Mouse (Mus musculus) heart, postnatal 0 days (tissue): ENCODE results near the gene Cyp3a11.

ENCODE experiments used
- CTCF ChIP-seq: IDR thresholded peaks from 2 replicates; pipeline ENCODE4 v1.5.1; 2016; ENCODE audit warnings: antibody characterized with exemption, control low read depth, low read depth
- EP300 ChIP-seq: IDR thresholded peaks from 2 replicates; pipeline ENCODE4 v1.6.1; 2016; ENCODE audit warnings: antibody characterized with exemption, low read depth

DNA sequence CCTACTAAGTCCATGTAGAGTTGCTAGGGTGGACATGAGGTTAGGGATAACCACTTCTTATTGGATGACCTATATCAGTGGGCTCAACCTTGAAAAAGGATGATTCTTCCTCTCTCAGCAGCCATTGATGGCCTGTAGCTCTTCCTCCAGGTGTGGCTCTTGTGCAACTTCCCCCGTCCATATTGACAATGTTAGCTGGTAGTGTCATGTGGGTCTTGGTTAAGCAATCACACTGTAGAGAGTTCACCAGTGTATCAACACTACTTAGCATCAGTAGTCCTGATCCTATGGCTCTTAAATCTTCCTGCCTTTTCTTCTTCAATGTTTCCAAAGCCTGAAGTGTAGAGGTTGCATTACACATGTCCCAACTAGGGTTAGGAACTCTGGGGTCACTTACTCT is 24.8 kb upstream of the Cyp3a11 start:
- TF ChIP-seq CTCF (no peak), EP300 (no peak)
